In genomic region chr12:24696500-24697483, GRCm38 (mm10) we compare ENCODE assay signal across 8 mouse cellular contexts. TPM values are rescaled to one million over a fixed set of nuclear protein-coding genes. Genes with fewer than 3 reads are reported as not detected.
DNase-seq lines count a peak whose midpoint lies in the region; ATAC-seq and TF ChIP-seq lines count a peak whose summit lies in the region.

No protein-coding gene starts in this region.

- WGBS in hindbrain, postnatal 0 days = 40% methylated on average over 16 of the region's 16 CpGs

- TF ChIP-seq CTCF in hindbrain, postnatal 0 days (IDR thresholded peaks at IDR 0.05; ENCODE audit: low read depth) = peak; percentile 96

- H3K4me2 ChIP-seq in hindbrain, postnatal 0 days (ENCODE audit: low read depth, low read length) = peak overlapping the region; percentile 40

- DNase-seq in ZHBTc4 (ENCODE audit: low read depth, low spot score) = peak; percentile 88
- peak; percentile 83 to 90 for DNase-seq in cerebellum, postnatal 4 days (ENCODE audit: low spot score in 2 of 2)
- DNase-seq in gastrocnemius, adult 8-10 months (ENCODE audit: low spot score in 2 of 2) = peak; percentile 66 to 74
- DNase-seq in hindbrain, postnatal 0 days (ENCODE audit: low spot score) = peak; percentile 93
- DNase-seq in left cerebral cortex, adult 18-20 months (ENCODE audit: low spot score in 2 of 2) = peak; percentile 83 to 92
- DNase-seq in right cerebral cortex, adult 2 months (ENCODE audit: low spot score in 2 of 2) = peak; percentile 88 to 92
- peak; percentile 89 for DNase-seq in urinary bladder, postnatal 14 days (ENCODE audit: low spot score)

- H3K4me3 ChIP-seq in hindbrain, postnatal 0 days (ENCODE audit: low read length) = no peak overlapping the region
- peak overlapping the region; percentile 88 for H3K4me3 ChIP-seq in megakaryocyte, embryonic 14.5 days (replicated peaks)

- H3K36me3 ChIP-seq in hindbrain, postnatal 0 days (ENCODE audit: insufficient read depth, low read length) = no peaks in the 10 kb centered on the region
- H3K36me3 ChIP-seq in megakaryocyte, embryonic 14.5 days (replicated peaks; ENCODE audit: low read length) = no peaks in the 10 kb centered on the region

- no peaks in the 10 kb centered on the region for H3K9me3 ChIP-seq in hindbrain, postnatal 0 days (ENCODE audit: low read length)
- H3K9me3 ChIP-seq in megakaryocyte, embryonic 14.5 days = no peaks in the 10 kb centered on the region

- no peaks in the 10 kb centered on the region for H3K4me1 ChIP-seq in hindbrain, postnatal 0 days (ENCODE audit: insufficient read depth, low read length)
- peaks cover 34% of the 10 kb centered on the region for H3K4me1 ChIP-seq in megakaryocyte, embryonic 14.5 days

- H3K27ac ChIP-seq in hindbrain, postnatal 0 days = no peak overlapping the region

- H3K27me3 ChIP-seq in hindbrain, postnatal 0 days (ENCODE audit: insufficient read depth, low read length) = no peaks in the 10 kb centered on the region
- H3K27me3 ChIP-seq in megakaryocyte, embryonic 14.5 days (replicated peaks) = peaks cover 9% of the 10 kb centered on the region

- H3K9ac ChIP-seq in hindbrain, postnatal 0 days (replicated peaks; ENCODE audit: low read length) = no peak overlapping the region

- peak; percentile 92 for ATAC-seq in hindbrain, postnatal 0 days

RNA-seq across cellular contexts. Expression of gene Rrm2, which starts 11.2 kb away (rescaled TPM):
- total RNA-seq in gastrocnemius, adult 8-10 months (2022) = under 1 TPM; 0.46 to 0.73 (median 0.50) TPM
- 23.4 TPM in 2 replicates for total RNA-seq in hindbrain, postnatal 0 days (2014; rRNA removed)
- 53.4 and 61.1 TPM in 2 replicates for polyA plus RNA-seq in hindbrain, postnatal 0 days (2015; fragmentation: Nextera tagmentation; extraction: Ambion mirVana)
- total RNA-seq in left cerebral cortex, adult 18-20 months (2021) = 1 to 10 TPM; 1.2 to 1.4 TPM
- 40.1 and 47.8 TPM in 2 replicates for polyA plus RNA-seq in megakaryocyte, embryonic 14.5 days (2012; ENCODE audit: insufficient read depth, low replicate concordance)

RNA-seq across cellular contexts. Expression of gene Cys1, which starts 15.2 kb away (rescaled TPM):
- 1 to 10 TPM; 1.9 to 3.4 (median 2.9) TPM for total RNA-seq in gastrocnemius, adult 8-10 months (2022)
- 3.9 and 5.5 TPM in 2 replicates for total RNA-seq in hindbrain, postnatal 0 days (2014; rRNA removed)
- polyA plus RNA-seq in hindbrain, postnatal 0 days (2015; fragmentation: Nextera tagmentation; extraction: Ambion mirVana) = 1.4 and 1.7 TPM in 2 replicates
- 10 to 100 TPM; 18.0 to 19.7 TPM for total RNA-seq in left cerebral cortex, adult 18-20 months (2021)
- not detected in 2 replicates for polyA plus RNA-seq in megakaryocyte, embryonic 14.5 days (2012; ENCODE audit: insufficient read depth, low replicate concordance)

RNA-seq across cellular contexts. Expression of gene Klf11, which starts 45.7 kb away (rescaled TPM):
- total RNA-seq in gastrocnemius, adult 8-10 months (2022) = 1 to 10 TPM; 3.2 to 4.5 (median 4.2) TPM
- 28.2 and 28.3 TPM in 2 replicates for total RNA-seq in hindbrain, postnatal 0 days (2014; rRNA removed)
- 18.0 and 20.4 TPM in 2 replicates for polyA plus RNA-seq in hindbrain, postnatal 0 days (2015; fragmentation: Nextera tagmentation; extraction: Ambion mirVana)
- 1 to 10 TPM; 5.7 to 5.9 TPM for total RNA-seq in left cerebral cortex, adult 18-20 months (2021)
- polyA plus RNA-seq in megakaryocyte, embryonic 14.5 days (2012; ENCODE audit: insufficient read depth, low replicate concordance) = 0.80 and 3.6 TPM in 2 replicates

Comparison
In these comparisons a context has a peak if more than half of its experiments do, and no peak if none do; other contexts are left out.
1. RNA of gene Rrm2, which starts 11.2 kb away (total RNA-seq): 23.4 TPM in hindbrain, postnatal 0 days; 1.2 to 1.4 TPM in left cerebral cortex, adult 18-20 months and 0.46 to 0.73 TPM in gastrocnemius, adult 8-10 months; every median in the first group is over 10 times any median in the second.
2. Peak in every context shown above with its lines, with median percentiles within 50 percentile points of each other: DNase-seq.